Mouse (Mus musculus) layer of hippocampus, postnatal 14 days (tissue): Measurements from ENCODE around the gene Klk7. TPM values are rescaled to one million over a fixed set of nuclear protein-coding genes. Genes with fewer than 3 reads are reported as not detected.

Source experiments
- DNase-seq, 2 experiments: peaks; one replicate each; pipeline ENCODE4 v3.0.0; 2021 to 2022; ENCODE audit warnings: low spot score in 2 of 2, mixed read lengths in 1 of 2
- total RNA-seq, 2 experiments: library from RNA; stranded (reverse); gene quantifications; 2 replicates each; pipeline ENCODE4 v1.2.3; 2021

Klk7 gene
- total RNA-seq, 2 experiments from 2014 or later = 0.35 to 0.45 TPM

DNA sequence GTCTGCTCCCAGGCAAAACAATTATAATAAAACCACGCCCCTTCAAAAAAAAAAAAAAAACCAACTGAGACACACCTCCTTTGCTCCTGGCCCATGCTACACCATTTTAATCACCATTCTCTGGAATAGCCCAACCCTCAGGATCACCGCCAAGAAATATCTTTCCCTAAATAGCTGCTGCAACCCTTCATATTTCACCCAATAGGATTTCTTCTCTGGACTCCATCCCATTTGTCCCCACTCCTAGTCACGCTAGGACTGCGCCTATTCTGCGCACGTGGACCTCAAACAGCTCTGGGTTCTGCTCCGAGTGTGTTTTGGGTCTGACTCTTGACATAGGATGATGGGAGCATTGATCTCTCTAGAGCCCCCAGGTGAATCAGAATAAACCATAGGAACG, 14.7 kb upstream of the Klk7 start:
- no peak for DNase-seq

DNA sequence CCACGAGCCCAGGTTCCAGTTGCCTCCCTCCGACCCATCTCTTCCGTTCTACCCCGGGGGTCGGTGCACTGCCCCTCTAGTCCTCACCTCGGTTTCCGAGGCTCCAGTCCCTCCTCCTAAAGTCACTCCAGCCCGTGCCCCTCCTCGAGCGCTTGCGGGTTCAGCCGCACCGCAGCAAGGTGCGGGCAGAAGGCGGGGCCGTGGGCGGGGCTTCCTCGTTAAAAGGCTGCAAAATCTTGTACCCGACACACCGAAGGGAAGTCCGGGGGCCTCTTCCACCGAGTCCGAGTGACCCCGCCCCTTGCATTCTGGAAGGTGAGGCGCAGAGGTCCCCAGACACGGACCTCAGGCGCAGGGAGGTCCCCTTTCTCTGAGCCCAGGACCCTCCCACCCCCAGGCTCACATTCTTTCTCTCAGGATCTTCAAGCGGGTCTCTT, 13.7 kb upstream of the Klk7 start, which contains the start of gene Klk8:
Klk8 (plus strand) TSS at position 245 of the 437 bp plus-strand sequence.
- no peak for DNase-seq

DNA sequence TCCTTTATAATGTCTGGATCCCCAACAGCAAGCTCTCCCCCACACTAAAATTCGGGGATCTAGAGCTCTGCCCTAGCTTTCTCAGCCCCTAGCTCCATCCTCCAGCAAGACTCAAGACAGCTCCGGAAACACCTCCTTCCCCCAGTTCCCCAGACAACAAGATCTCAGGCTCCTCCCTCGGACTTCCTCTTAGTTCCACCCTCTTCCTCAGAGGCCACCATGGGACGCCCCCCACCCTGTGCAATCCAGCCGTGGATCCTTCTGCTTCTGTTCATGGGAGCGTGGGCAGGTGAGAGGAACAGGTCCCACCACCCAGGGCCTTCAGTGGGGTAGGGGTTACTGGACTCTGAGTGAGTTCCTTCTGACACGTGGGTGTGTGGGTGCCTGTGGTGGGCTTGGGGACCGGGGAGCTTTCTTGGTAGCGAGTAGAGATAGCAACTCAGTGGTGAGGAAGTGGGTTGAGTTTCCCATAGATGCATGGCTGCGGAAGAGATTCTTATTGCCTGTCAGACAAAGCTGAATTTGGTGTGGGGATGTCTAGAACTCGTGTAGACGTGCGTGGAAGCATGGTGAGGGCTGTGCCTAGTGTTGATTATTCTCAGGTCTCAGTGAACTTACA, 13.1 kb upstream of the Klk7 start:
- no peak for DNase-seq

DNA sequence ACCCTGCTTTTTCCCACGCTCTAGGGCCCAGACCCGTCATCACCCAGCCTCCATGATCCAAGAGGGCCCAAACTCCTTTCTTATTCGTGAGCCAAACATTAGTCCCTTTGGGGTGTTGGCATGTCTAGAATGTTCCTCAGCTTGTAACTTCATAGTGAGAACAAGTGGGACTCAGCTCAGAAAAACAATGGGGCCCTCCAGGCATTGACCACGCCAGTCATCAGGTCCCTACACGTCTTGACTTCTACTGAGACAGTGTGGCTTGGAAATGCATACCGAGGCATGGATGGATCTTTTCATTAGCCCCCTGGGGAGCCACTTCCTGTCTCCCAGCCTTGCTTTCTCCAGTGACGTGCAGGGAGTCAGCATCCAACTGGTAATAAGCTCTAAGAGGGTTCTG, 11.2 kb upstream of the Klk7 start:
- DNase-seq = no peak

DNA sequence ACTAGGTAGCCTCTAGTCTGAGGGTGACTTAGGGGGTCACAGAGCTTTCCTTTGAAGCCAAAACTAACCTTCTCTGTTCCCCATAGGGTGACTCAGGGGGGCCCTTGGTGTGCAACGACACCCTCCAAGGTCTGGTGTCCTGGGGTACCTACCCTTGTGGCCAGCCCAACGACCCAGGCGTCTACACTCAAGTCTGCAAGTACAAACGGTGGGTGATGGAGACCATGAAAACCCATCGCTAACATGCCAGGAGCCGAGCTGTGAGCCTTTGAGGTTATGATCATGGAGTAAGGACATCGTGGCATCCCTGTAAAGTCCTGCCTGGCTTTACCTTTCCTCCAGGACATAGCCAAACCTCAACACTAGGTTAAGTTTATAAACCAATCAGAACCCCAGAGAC, 4.1 kb downstream of the Klk7 start:
- DNase-seq = no peak

DNA sequence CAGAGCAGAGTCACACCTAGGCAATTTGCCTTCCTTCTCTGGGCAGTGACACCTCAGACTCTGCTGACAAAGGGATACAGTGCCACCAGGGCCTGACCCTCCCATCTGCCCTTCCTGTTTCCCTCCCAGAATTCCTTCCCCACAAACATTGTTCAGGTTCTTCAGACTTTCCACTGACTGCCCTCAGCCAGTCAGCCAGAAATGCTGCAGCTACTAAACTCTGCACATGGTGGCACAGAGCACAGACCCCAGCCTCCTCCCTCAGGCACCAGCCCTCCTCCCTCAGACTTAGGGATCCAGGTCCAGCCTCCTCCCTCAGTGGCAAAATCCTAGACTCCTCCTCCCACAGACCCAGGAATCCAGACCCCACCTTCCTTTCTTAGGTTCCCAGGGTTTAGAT, 5.7 kb downstream of the Klk7 start:
- DNase-seq = no peak

DNA sequence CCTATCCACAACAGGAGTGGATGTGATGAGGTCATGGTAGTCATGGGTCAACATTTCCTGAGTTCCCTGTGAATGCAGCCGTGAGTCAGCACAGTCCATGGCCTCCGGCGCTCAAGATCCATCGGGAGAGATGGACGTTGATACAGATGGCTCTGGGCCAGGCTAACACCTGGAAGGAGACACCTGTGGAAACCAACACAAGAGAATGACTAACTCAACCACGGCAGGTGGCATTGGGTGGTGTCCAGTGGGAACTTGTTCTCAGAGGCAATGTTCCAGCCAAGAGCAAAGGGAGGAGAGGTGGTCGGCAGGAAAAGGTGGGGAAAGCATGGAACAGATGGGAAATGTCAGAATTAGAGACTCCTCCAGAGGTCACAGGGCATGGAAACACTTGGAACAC, 10.5 kb downstream of the Klk7 start:
- no peak for DNase-seq

DNA sequence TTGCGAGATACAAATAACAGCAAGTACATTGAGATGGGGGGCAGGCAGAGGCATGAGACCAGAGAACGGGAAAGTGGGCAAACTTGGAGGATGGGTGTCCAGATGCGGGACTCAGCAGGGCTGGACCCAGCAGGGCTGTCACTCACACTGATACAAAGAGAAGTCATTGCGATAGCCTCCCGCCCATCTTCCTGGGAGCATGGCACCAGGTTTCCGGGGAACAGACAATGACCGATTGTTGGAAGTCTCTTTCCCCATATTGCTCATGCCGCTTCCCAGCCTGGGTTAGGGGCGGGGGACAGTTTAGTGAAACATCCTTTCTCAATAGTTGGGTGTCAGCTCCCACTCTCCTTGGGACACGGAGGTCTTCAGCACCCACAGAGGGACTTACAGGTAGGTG, 13.1 kb downstream of the Klk7 start, which contains the start of gene Klk6:
Klk6 (plus strand) TSS at position 301 of the 400 bp plus-strand sequence.
- no peak for DNase-seq

DNA sequence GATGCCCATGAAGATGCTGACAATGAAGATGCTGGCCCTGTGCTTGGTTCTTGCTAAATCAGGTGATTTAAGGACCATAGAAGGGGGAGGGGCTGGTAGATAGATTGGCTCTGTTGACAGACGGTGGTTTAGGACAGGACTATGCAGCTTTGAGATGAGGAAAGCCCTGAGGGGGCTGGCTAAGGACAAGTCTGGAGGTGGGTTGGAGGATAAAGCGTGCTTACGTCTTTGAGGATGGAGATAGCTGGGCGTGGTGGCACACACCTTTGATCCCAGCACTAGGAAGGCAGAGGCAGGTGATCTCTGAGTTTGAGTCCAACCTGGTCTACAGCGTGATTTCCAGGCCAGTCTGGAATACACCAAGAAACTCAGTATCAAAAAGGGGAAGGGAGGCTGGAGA, 15.0 kb downstream of the Klk7 start:
- no peak for DNase-seq

DNA sequence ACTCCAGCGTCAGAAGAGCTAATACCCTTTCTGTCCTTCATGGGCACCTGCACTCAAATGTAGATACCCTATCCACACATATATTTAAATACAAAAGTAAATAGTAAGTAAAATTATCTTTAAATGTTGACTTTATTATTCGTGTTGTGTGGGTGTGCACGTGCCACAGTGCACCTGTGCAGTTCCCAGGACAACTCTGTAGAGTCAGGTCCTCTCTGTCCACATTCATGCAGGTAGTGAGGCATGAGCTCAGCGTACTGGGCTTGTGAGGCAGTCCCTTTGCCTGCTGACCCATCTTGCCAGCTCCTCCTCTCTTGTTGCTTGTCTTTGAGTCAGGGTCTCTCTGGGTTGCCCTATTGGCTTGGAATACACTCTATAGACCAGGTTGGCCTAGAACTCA, 16.6 kb downstream of the Klk7 start:
- no peak for DNase-seq

DNA sequence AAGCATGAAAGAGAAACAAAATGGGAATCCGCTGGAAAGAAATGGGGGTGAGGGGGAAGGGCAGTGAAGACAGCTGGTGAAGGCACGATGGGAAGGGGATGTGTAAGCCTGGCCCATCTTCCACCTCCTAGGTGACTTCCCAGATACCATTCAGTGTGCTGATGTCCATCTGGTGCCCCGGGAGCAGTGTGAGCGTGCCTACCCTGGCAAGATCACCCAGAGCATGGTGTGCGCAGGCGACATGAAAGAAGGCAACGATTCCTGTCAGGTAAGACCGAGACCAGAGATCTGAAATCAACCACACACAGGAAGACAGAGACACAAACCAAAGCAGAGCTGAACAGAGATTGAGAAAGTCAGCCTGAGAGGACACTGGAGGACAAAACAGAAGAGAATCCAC, 17.9 kb downstream of the Klk7 start:
- DNase-seq = no peak

DNA sequence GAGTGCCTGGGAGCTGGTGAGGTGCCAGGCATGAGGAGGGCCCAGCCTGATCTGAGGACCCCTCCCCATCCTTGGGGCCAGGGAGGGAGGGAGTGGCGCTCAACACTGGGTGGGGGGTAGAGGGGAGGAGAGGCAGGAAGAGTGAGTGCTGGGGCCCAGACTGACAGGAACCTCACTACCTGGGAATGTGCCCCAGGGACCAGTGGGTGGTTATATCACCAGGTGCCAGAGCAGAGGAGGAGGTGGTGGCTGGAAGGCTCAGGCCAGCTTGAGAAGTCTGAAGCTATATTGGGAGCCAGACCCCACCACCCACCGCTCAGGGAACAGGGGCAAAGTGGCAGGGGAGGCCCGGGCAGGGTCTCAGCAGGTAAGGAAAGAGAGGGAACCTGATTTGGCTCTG, 30.6 kb downstream of the Klk7 start, which contains the start of gene Klk5:
Klk5 (plus strand) TSS at position 271 of the 400 bp plus-strand sequence.
- DNase-seq = no peak

DNA sequence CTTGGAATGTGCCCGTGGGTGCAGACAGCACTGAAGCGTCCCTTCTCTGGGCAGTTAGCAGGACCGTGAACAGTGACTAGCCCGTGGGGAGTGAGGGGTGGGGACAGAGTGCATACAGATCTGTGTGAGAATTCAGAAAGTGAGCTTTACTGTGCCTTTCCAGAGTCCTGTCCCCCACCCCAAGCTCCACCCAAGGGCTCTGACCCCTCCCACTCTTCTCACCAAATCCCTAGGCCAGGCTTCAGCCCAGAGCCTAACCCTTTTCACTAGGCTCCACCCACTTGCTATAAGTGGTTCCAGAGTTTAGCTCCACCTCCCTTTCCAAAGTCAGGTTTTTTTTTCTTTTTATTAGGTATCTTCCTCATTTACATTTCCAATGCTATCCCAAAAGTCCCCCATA, 32.7 kb downstream of the Klk7 start:
- no peak for DNase-seq

DNA sequence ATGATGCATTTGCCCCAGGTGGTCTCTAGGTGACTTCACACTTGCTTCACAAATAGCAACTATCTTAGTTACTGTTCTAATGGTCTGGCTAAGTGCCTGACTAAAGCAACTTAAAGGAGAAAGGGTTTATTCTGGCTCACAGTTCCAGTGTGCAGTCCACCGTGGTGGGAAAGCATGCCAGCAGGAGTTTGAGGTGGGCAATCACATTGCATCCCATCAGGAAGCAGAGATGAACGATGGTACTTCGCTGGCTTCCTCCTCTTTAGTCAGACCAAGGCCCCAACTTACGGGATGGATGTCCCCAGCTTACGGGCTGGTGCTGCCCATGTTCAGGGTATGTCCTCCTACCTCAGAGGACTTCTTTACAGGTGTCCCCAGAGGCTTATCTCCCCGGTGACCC, 40.5 kb downstream of the Klk7 start:
- no peak for DNase-seq

DNA sequence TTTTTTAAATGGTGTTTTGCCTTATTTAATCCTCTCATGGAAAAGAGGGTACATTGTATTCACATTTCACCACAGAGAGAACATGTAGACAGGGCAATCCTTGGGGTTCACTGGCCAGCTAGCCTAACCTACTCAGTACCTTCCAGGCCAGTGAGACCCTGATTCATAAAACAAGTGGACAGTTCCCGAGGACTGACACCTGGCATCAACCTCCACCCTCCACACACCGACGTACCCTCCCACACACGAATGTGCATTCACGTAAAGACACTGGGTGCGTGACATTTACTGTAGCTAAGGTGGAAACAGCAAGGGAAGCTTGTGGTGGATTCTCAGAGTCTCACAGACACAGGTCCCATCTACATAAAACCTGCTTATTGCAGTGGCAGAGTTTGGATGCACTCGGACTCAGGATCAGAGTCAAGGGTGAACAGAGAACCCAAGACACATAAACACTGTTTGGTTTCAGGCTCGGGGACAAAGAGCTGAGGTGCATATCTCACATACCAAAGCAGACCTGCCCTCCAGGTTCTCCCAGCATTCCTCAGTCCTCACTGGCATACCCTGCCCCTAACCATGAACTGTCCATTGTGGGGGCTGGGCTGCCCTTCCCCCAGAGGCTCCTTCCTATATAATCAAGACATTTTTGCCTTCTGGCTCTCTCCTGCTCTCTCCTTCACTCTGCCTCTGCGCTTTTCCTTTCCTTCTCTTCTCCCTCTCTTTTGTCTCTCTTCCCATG, 43.7 kb downstream of the Klk7 start:
- no peak for DNase-seq

DNA sequence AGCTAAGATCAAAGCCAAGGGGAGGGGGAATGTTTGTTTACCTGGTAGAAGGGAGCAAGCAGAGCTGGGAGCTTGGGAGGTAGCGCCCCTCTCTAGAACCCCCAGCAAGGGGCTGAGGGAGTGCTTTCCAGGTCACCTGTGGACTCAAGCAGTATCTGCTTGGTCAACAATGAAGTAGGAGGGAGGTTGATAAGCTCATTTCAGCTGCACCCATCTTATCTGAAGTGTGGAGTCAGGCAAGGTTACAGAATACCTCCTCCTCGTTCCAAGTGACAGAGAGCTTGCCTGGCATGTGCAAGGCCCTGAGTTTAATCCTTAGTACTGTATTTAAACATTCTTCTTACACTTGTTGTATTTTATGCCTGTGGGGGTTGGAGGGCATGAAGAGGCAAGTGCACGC, 44.6 kb downstream of the Klk7 start:
- DNase-seq = no peak

DNA sequence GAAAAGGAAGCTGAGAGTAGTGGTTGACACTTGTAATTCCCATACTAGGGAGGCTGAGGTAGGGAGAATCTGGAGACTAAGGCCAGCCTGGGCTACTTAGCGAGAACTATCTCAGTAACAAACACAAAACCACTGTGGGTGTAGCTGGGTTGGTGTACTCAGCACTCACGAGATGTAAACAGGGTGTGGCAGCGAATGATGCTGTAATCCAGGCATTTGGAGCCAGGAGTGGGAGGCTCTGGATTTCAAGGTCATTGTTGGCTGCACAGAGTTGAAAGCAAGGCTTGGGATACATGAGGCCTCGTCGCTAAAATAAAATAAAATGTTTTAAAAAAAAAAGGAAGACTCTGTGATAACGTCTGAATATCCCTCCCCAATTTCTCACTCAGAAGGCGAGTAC, 45.2 kb downstream of the Klk7 start:
- DNase-seq = no peak

DNA sequence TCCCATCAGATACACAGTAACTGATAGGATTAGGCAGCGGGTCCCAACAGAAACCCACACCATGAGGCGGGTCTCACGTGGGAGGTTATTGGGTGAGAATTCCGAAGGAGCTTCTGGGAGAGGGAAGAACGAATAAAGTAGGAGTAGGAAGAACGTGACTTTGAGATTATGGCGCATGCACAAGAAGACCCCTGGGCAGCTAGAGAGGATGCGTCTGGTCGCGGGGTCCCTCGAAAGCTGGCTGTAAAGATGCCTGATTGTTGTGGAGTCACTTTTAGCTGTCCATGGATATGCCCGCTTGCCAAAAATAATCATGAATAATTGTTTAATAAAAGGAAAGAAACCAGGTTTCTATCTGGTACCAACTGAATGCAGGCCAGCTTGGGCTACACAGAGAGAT, 46.4 kb downstream of the Klk7 start:
- no peak for DNase-seq

DNA sequence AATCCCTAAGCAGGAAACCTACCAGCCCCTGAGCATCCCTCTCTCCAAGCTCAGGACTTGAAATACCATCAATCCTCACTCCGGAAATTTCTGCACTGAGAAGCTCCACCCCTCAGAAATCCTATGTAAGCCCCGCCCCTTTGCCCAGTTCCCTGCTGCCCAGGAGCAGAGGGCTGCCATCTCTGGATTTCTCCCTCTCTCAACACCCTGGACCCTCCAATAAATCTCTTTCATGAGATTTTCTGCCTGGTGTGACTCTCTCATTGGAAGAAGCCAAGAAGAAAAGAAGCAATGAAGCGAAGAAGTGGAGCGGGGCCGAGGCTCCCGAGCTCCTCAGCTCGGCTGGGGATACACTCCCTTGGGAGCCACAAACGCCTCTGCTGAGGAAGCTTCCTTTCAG, 49.3 kb downstream of the Klk7 start:
- no peak for DNase-seq
